Mouse (Mus musculus) embryonic facial prominence, embryonic 11.5 days (tissue): ENCODE results near the gene Omt2b. TPM values are rescaled to one million over a fixed set of nuclear protein-coding genes. Genes with fewer than 3 reads are reported as not detected.
A peak's percentile ranks its signal among the peaks of the same experiment; 100 is the strongest.

ENCODE experiments used
- ATAC-seq: fragments of 200-750 bp; cut with Nextera tagmentation; replicated peaks from 2 replicates; pipeline ENCODE4 v1.8.0; 2017; ENCODE audit warnings: low read depth; ENCODE audit not compliant: insufficient number of reproducible peaks, low FRiP score, low TSS enrichment
- DNase-seq: peaks from one replicate; pipeline ENCODE4 v3.0.0-alpha.2; 2015; ENCODE audit warnings: low spot score
- H3K27ac ChIP-seq: fragments of 300-500 bp; sonication (generic); replicated peaks from 2 replicates; pipeline ENCODE4 v1.5.1; 2014; ENCODE audit warnings: mild to moderate bottlenecking, low read depth, low read length, control low read depth
- H3K27me3 ChIP-seq: fragments of 300-500 bp; sonication (generic); 2 replicates; pipeline ENCODE4 v1.6.1; 2014; ENCODE audit warnings: mild to moderate bottlenecking, low read length, moderate library complexity, mixed read lengths; ENCODE audit not compliant: control insufficient read depth, insufficient read depth
- H3K36me3 ChIP-seq: fragments of 300-500 bp; sonication (generic); replicated peaks from 2 replicates; pipeline ENCODE4 v1.6.1; 2014; ENCODE audit warnings: low read depth, mild to moderate bottlenecking, low read length, moderate library complexity, mixed read lengths; ENCODE audit not compliant: control insufficient read depth, insufficient read depth
- H3K4me1 ChIP-seq: fragments of 300-500 bp; sonication (generic); 2 replicates; pipeline ENCODE4 v1.6.1; 2014; ENCODE audit warnings: low read length, mixed read lengths; ENCODE audit not compliant: control insufficient read depth, insufficient read depth
- H3K4me2 ChIP-seq: fragments of 300-500 bp; sonication (generic); 2 replicates; pipeline ENCODE4 v1.6.1; 2014; ENCODE audit warnings: low read depth, mild to moderate bottlenecking, control low read depth, low read length, moderate library complexity
- H3K4me3 ChIP-seq: fragments of 300-500 bp; sonication (generic); 2 replicates; pipeline ENCODE4 v1.5.1; 2014; ENCODE audit warnings: low read depth, low read length, control low read depth
- H3K9ac ChIP-seq: fragments of 300-500 bp; sonication (generic); replicated peaks from 2 replicates; pipeline ENCODE4 v1.6.1; 2014; ENCODE audit warnings: mild to moderate bottlenecking, control low read depth, low read length
- H3K9me3 ChIP-seq: fragments of 300-500 bp; sonication (generic); replicated peaks from 2 replicates; pipeline ENCODE4 v1.6.1; 2016; ENCODE audit warnings: mild to moderate bottlenecking, low read length, inconsistent platforms, mixed read lengths; ENCODE audit not compliant: control insufficient read depth
- WGBS: fragments of 180-500 bp; shearing (Covaris S2); extraction: QIAGEN DNeasy Blood & Tissue Kit; methylation state at CpG from one replicate; pipeline ENCODE4 v1.1.7; 2014; 5-methylcytosine and 5-hydroxymethylcytosine counted together
- polyA plus RNA-seq: library from polyadenylated mRNA; unstranded; fragments of >200 nt; fragmentation: Nextera tagmentation; extraction: Ambion mirVana; gene quantifications from 2 replicates; pipeline ENCODE4 v1.2.1, GENCODE M21; 2014

Gene Omt2b
- polyA plus RNA-seq, 1 experiment from 2014 or later = not detected

GRCm38 (mm10) chr9:78354665-78355578 is 27.5 kb downstream of the Omt2b start:
- Histone ChIP-seq H3K36me3 (no peaks in the 10 kb centered on the region), H3K9me3 (no peaks in the 10 kb centered on the region), H3K27ac (no peak overlapping the region), H3K4me3 (no peak overlapping the region), H3K9ac (no peak overlapping the region), H3K27me3 (no peaks in the 10 kb centered on the region), H3K4me2 (no peak overlapping the region), H3K4me1 (no peaks in the 10 kb centered on the region)
- 83% methylated on average over 11 of the region's 11 CpGs for WGBS
- DNase-seq (no peak), ATAC-seq (no peak)

GRCm38 (mm10) chr9:78355611-78356010 is 28.2 kb downstream of the Omt2b start, which contains the start of gene Gsta2:
Gene Gsta2 (minus strand): TSS chr9:78355788.
- no peak within 1 kb of the TSS for H3K9ac ChIP-seq
- 90% methylated on average over 8 of the region's 8 CpGs for WGBS
- no peak for ATAC-seq

GRCm38 (mm10) chr9:78358053-78358452 is 30.7 kb downstream of the Omt2b start:
- Histone ChIP-seq H3K27ac (no peak overlapping the region), H3K4me1 (no peaks in the 10 kb centered on the region), H3K36me3 (no peaks in the 10 kb centered on the region), H3K9me3 (no peaks in the 10 kb centered on the region), H3K9ac (no peak overlapping the region), H3K4me2 (no peak overlapping the region), H3K4me3 (no peak overlapping the region), H3K27me3 (no peaks in the 10 kb centered on the region)
- 14% methylated on average over 9 of the region's 9 CpGs for WGBS
- ATAC-seq (no peak), DNase-seq (peak; percentile 83)

More at GRCm38 (mm10) chr9:78355611-78356010, 28.2 kb downstream of the Omt2b start, which contains the start of gene Gsta2:
- Histone ChIP-seq H3K36me3 (no peaks in the 10 kb centered on the region), H3K4me3 (no peak within 1 kb of the TSS), H3K27ac (no peak within 1 kb of the TSS), H3K27me3 (no peaks in the 10 kb centered on the region), H3K4me2 (no peak within 1 kb of the TSS), H3K4me1 (no peaks in the 10 kb centered on the region), H3K9me3 (no peaks in the 10 kb centered on the region)
- DNase-seq = no peak

GRCm38 (mm10) chr9:78359750-78360483 is 32.5 kb downstream of the Omt2b start:
- Histone ChIP-seq H3K36me3 (no peaks in the 10 kb centered on the region), H3K9ac (no peak overlapping the region), H3K9me3 (no peaks in the 10 kb centered on the region), H3K27me3 (no peaks in the 10 kb centered on the region), H3K27ac (no peak overlapping the region), H3K4me2 (no peak overlapping the region), H3K4me3 (no peak overlapping the region), H3K4me1 (no peaks in the 10 kb centered on the region)
- ATAC-seq = no peak
- no peak for DNase-seq
- 75% methylated on average over 6 of the region's 6 CpGs for WGBS

- H3K9ac ChIP-seq = no peak overlapping the region
- no peak for ATAC-seq
These were observed 33.1 kb downstream of the Omt2b start for GRCm38 (mm10) chr9:78360484-78360872.

GRCm38 (mm10) chr9:78363374-78363773 is 36.0 kb downstream of the Omt2b start:
- no peak for ATAC-seq
- no peak overlapping the region for H3K4me2 ChIP-seq
- 68% methylated on average over 6 of the region's 6 CpGs for WGBS
- H3K4me1 ChIP-seq = no peaks in the 10 kb centered on the region
- no peak for DNase-seq
- H3K9me3 ChIP-seq = no peaks in the 10 kb centered on the region
- H3K27me3 ChIP-seq = no peaks in the 10 kb centered on the region
- no peak overlapping the region for H3K4me3 ChIP-seq
- H3K9ac ChIP-seq = no peak overlapping the region
- no peaks in the 10 kb centered on the region for H3K36me3 ChIP-seq
- no peak overlapping the region for H3K27ac ChIP-seq

More at GRCm38 (mm10) chr9:78360484-78360872, 33.1 kb downstream of the Omt2b start:
- H3K27ac ChIP-seq = no peak overlapping the region
- WGBS = 42% methylated on average over 2 of the region's 2 CpGs
- no peak overlapping the region for H3K4me3 ChIP-seq
- DNase-seq = no peak
- H3K4me1 ChIP-seq = no peaks in the 10 kb centered on the region
- no peaks in the 10 kb centered on the region for H3K27me3 ChIP-seq
- H3K4me2 ChIP-seq = no peak overlapping the region
- no peaks in the 10 kb centered on the region for H3K36me3 ChIP-seq
- no peaks in the 10 kb centered on the region for H3K9me3 ChIP-seq

GRCm38 (mm10) chr9:78364701-78365100 is 37.3 kb downstream of the Omt2b start:
- Histone ChIP-seq H3K27ac (no peak overlapping the region), H3K4me3 (no peak overlapping the region), H3K4me1 (no peaks in the 10 kb centered on the region), H3K36me3 (no peaks in the 10 kb centered on the region), H3K9ac (no peak overlapping the region), H3K9me3 (no peaks in the 10 kb centered on the region), H3K27me3 (no peaks in the 10 kb centered on the region), H3K4me2 (no peak overlapping the region)
- no peak for ATAC-seq
- no peak for DNase-seq
- 91% methylated on average over 6 of the region's 6 CpGs for WGBS
